Mouse (Mus musculus) bone marrow, adult 2 months (tissue): ENCODE measurements around the gene Gm21970.

Experiments used
- CTCF ChIP-seq: fragments of 200-500 bp; IDR thresholded peaks from 2 replicates; pipeline ENCODE4 v1.5.1; 2011; ENCODE audit warnings: low read length, control low read depth; ENCODE audit not compliant: control insufficient read depth, insufficient read depth
- POLR2A ChIP-seq: fragments of 200-500 bp; IDR thresholded peaks from 2 replicates; pipeline ENCODE4 v1.6.1; 2011; ENCODE audit warnings: low read depth, mild to moderate bottlenecking, control low read depth, low read length, borderline replicate concordance; ENCODE audit not compliant: control insufficient read depth

DNA sequence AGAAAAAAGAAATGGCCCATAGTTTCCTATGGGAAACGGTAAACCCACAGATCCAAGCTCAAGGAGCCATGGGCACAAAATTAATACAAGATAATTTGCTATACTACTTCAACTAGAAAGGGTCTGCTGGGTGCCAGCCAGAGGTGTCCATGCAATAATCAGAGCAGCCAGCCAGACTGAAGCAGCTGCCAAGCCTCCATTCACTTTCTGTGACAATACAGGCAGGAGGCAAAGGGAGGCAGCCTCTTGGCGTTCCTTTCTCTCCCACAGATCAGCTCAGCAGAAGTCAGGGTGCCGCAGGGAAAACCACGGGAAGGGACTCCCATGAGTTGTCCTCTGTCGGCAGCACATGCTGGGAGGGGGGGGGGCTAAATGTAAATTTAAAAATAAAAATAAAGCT lies 67.5 kb downstream of the Gm21970 start:
- TF ChIP-seq POLR2A (no peak), CTCF (no peak)
